Mouse (Mus musculus): Measurements from ENCODE around the gene Gm16867. TPM values are rescaled to one million over a fixed set of nuclear protein-coding genes. Genes with fewer than 3 reads are reported as not detected.
"Not testable (repeated sequence)": the region's sequence is repeated elsewhere in the genome, so short reads cannot be mapped to it uniquely, and the experiment has no call there.

Gene Gm16867
- polyA plus RNA-seq, 1 experiment from 2014 or later = not detected

- not testable (repeated sequence) for H3K9me3 ChIP-seq (ENCODE audit: control insufficient read depth); H3K36me3 ChIP-seq (ENCODE audit: control insufficient read depth, insufficient read depth); H3K4me3 ChIP-seq (ENCODE audit: low read depth, low read length); H3K27me3 ChIP-seq (replicated peaks; ENCODE audit: control insufficient read depth, insufficient read depth, low read length); H3K9ac ChIP-seq (ENCODE audit: low read depth, low read length); H3K4me2 ChIP-seq (replicated peaks; ENCODE audit: low read depth); H3K4me1 ChIP-seq (replicated peaks; ENCODE audit: control insufficient read depth, insufficient read depth, low read length); H3K27ac ChIP-seq (ENCODE audit: low read depth, low read length)
- WGBS = no CpG with 5 or more reads among the region's 7 CpGs
- ATAC-seq = peak; percentile 43
Observed at GRCm38 (mm10) chr14:69440955-69441354, 62.2 kb downstream of the Gm16867 start.

DNA sequence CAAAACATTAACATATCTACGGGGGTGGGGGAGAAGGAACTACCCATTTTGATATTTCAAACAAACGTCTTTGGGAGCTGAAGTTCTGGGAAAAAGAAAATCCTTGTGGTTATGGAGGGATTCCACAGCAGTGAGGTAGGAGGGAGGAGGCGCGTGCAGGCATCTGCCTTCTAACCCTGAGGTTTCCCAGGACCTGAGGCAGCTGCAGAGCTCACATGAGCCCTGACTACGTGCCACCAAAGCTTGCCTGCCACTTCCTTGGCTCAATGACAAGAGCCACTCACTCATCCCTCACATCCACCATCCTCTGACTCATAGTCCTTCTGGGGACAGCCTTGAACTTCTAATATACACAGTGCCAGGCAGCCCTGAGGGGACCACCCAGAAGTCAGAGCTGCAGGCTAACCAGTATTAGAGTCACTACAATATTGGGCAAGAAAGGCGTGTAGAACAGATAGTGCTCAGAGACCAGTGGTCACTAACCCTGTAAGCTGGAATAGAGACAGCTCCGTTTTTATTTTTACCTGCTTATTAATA, 64.4 kb downstream of the Gm16867 start:
- H3K27me3 ChIP-seq (replicated peaks; ENCODE audit: control insufficient read depth, insufficient read depth, low read length); ATAC-seq: not testable (repeated sequence)
- no CpG with 5 or more reads among the region's 7 CpGs for WGBS

GRCm38 (mm10) chr14:69421003-69421402, 82.2 kb downstream of the Gm16867 start:
- not testable (repeated sequence) for H3K9me3 ChIP-seq (ENCODE audit: control insufficient read depth); ATAC-seq; H3K4me2 ChIP-seq (replicated peaks; ENCODE audit: low read depth); H3K4me1 ChIP-seq (replicated peaks; ENCODE audit: control insufficient read depth, insufficient read depth, low read length); H3K36me3 ChIP-seq (ENCODE audit: control insufficient read depth, insufficient read depth); H3K27me3 ChIP-seq (replicated peaks; ENCODE audit: control insufficient read depth, insufficient read depth, low read length); H3K27ac ChIP-seq (ENCODE audit: low read depth, low read length); H3K9ac ChIP-seq (ENCODE audit: low read depth, low read length); H3K4me3 ChIP-seq (ENCODE audit: low read depth, low read length)
- no CpG with 5 or more reads among the region's 7 CpGs for WGBS

More for the DNA sequence above, 64.4 kb downstream of the Gm16867 start:
- H3K4me3 ChIP-seq (ENCODE audit: low read depth, low read length); H3K9ac ChIP-seq (ENCODE audit: low read depth, low read length); H3K9me3 ChIP-seq (ENCODE audit: control insufficient read depth); H3K36me3 ChIP-seq (ENCODE audit: control insufficient read depth, insufficient read depth); H3K4me2 ChIP-seq (replicated peaks; ENCODE audit: low read depth); H3K27ac ChIP-seq (ENCODE audit: low read depth, low read length); H3K4me1 ChIP-seq (replicated peaks; ENCODE audit: control insufficient read depth, insufficient read depth, low read length): not testable (repeated sequence)

GRCm38 (mm10) chr14:69417545-69417944, 85.6 kb downstream of the Gm16867 start:
- not testable (repeated sequence) for ATAC-seq
- WGBS = no CpG with 5 or more reads among the region's 7 CpGs

More at GRCm38 (mm10) chr14:69417545-69417944, 85.6 kb downstream of the Gm16867 start:
- not testable (repeated sequence) for H3K9me3 ChIP-seq (ENCODE audit: control insufficient read depth); H3K27ac ChIP-seq (ENCODE audit: low read depth, low read length); H3K9ac ChIP-seq (ENCODE audit: low read depth, low read length); H3K4me1 ChIP-seq (replicated peaks; ENCODE audit: control insufficient read depth, insufficient read depth, low read length); H3K4me3 ChIP-seq (ENCODE audit: low read depth, low read length); H3K4me2 ChIP-seq (replicated peaks; ENCODE audit: low read depth); H3K36me3 ChIP-seq (ENCODE audit: control insufficient read depth, insufficient read depth); H3K27me3 ChIP-seq (replicated peaks; ENCODE audit: control insufficient read depth, insufficient read depth, low read length)

Other genes starting within 250 kb of the Gm16867 start
- not detected in 2 replicates for gene Synb, start 209.1 kb downstream of the Gm16867 start, polyA plus RNA-seq (2015; fragmentation: Nextera tagmentation; extraction: Ambion mirVana)
- not detected in 2 replicates for gene Gm27179, start 9.2 kb upstream of the Gm16867 start, polyA plus RNA-seq (2015; fragmentation: Nextera tagmentation; extraction: Ambion mirVana)
- 9.9 and 11.4 TPM in 2 replicates for gene Entpd4b, start 52.1 kb upstream of the Gm16867 start, polyA plus RNA-seq (2015; fragmentation: Nextera tagmentation; extraction: Ambion mirVana)